Mouse (Mus musculus): ENCODE data around the gene Stk33.
A peak's percentile ranks its signal among the peaks of the same experiment; 100 is the strongest.

The Stk33 gene

DNA sequence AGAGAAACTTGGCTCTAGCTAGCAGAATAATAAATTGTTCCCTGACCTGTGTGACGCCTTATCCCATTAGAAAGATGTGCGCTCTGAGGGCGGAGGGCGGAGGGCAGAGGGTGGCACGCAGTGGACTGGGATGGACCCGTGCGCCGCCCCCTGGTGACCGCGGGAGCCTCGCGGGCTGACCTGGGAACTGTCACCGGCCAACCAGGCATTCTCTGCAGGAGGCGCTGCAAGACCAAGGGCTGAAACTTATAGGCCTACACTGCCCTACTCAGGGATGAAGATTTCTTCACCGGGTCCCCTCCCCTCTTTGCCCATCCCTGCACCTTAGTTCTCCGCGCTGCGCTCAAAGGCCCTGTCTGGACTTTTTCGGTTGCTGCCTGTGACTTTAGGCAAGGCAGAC, 197.6 kb downstream of the Stk33 start:
- peak; percentile 77 for DNase-seq (ENCODE audit: low spot score)

DNA sequence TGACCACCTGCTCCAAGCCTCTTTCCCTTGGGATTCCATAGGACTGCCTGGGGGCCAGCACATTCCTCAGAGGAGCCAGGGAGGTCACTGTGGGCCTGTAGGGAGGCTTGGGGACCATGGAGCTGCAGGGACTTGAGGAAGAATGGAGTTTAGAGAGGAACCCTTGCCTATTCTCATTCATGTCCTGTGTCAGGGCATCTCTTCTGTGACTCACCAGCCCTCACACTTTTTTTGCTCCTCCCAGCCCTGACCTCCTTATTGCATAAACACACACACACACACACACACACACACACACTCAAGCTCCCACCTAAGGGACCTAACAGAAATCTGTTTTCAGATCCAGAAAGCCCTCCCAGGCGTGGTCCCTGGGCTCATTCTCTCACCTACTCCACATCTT, 199.5 kb downstream of the Stk33 start:
- no peak for DNase-seq (ENCODE audit: low spot score)

DNA sequence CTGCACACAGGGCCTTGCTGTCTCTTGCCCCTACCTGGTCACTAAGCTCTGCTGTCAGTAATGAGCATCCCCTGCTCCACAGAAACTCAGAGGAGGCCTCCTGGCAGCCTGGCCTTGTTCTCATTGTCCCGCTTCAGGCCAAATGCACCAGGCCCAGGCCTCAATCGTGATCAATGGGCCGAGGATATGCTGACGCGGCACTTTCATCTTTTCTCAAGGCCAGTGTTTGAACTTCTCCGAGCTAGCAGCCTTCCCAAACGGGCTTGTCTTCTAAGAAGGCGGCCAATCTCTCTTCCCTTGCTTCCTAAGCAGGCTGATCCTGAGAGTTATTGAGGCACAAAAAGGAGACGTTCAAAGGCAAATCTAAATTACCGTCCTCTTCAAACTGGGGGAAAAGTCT, 200.2 kb downstream of the Stk33 start:
- DNase-seq (ENCODE audit: low spot score) = no peak

DNA sequence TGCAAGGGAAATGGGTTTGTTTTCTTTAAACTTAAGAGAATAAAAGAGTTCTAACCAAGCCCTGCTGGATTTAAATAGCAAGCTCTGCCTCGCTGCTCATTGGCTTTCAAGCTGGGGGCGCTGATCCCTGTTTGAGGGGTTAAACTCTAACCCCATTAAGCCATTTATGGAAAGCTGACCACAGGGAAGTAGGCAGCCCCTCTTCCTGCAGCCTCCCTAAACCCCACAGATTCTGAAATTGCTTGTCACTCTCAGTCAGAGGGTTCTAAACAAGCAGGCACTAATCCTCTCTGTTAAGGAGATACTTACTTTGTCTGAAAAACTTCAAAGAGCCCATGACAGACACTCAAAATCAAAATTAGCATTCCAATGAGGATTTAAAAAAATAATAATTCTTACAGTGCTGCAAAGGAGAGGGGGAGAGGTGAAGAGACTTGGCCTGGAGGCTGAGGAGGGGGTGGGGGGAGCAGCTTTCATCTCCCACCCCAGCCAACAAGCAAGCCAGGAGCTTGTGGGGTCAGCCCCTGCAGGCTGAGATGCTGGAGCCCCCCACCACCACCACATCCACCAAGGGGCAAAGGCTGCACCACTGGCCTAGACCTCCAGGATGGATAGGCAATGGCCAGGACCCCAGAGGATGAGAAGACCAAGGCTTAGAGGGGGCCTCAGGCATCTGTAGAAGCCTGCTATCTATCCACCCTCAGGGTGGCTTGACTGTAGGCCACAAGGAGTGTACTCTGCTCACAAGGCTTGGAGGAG, 203.8 kb downstream of the Stk33 start:
- no peak for DNase-seq (ENCODE audit: low spot score)

DNA sequence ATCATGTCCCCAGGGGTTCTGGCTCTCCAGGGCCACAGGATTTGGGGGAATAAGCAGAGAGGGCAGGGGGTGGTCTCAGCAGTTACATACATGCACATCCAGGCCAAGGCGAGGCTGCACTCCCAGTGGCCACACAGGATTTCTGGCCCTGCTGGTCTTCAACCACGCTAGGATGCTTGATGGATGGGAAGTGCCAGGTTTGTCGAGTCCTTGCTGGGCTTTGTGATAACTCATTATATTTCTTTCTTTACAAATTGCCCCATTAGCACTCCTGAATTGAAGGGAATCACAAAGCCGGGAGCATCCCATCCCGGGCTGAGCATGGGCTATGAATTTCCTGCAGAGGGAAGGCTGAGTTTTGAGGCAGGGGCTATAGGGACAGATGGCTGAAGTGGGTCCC, 204.4 kb downstream of the Stk33 start:
- DNase-seq (ENCODE audit: low spot score) = no peak

DNA sequence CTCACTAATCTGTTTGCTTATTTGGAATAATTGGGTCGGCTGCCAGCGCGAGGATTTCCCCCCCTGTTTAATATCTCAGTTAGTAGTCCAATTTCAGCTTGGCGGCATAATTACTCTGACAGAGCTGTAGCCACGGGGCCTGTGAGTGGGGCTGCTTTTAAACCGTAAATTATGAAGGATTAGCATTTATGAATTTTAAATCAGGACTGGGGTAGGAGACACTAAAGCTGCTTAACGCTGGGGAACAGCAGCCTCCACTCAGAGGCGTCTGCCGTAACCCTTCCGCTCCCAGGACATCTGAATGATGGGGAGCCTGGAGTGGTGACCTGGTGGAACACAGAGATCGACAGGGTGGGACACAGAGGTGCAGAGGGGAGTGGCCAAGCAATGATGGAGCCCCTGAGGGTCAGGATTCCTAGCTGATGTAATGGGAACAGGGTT, 207.0 kb downstream of the Stk33 start:
- no peak for DNase-seq (ENCODE audit: low spot score)

DNA sequence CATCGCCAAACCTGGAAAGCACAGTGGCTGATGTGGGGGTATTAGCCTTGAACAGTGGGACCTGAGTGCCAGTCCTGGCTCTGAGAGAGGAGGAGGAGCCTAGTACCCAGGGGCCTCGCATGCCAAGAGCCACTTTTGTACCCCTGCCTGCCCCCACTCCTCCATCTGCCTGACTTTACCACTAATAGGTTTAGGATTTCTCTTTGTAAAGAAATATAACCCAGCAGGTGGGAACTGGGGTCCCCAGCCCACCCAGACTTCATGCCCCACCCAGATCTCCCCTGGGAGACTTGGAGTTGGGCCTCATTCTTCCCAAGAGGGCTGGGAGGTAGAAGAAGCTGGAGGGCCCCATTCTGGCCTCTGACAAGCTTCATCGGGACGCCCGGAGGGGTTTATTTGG, 207.6 kb downstream of the Stk33 start:
- no peak for DNase-seq (ENCODE audit: low spot score)

DNA sequence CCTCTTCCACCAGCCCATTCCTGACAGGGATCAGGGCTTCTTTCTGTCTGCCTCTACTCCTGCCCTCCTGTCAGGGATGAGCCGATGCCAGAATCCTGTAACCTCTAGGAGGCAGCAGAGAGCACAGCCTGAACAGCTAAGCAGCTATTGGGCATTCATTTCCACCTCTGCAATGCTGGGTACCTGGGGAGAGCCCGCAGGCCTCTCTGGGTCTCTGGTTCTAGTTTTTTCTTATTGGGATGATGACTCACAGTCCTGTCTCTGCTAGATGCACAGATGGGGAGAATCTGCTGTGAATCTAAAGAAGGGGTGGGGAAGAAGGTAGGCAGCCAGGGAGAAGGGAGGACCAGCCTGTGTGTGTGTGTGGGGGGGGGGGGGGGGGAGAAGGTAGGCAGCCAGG, 208.1 kb downstream of the Stk33 start:
- peak; percentile 80 for DNase-seq (ENCODE audit: low spot score)
